20 mouse cellular contexts compared by ENCODE assay signal in the genomic region with DNA sequence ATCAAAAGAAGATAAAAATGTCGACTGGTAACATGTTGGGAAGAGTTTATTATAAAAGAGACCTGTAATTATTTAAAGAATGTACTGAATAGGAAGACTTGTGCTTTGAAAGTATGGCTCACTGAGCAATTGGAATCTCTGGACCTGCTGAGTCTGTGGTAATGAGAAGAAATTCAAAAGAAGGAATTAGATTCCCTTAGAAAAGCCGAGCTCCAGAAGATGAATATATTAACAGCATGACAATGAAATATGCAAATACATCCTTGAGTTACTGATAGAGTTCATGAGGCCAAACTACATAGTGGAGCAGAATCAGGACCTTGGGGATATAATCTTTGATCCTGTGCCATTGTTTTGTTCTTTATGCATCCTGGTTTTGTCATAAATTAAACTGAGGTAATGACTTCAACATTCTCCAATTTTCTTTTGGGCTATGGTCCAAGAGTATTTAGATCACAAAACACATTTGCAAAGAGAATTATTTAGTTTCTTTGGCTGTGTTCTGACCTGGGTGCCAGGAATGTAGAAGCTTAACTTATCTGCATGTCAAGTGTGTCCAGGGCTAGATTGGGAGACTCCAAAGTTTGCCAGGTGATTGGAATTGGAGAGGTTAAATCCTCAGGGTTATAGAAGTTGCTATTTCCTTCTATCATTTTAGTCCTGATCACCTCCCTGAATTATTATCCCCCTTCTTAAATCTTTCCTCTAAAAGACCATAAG.
DNase-seq lines count a peak whose midpoint lies in the region; ATAC-seq and TF ChIP-seq lines count a peak whose summit lies in the region.
"Had no signal": no experiment of that assay in that cellular context is flagged by ENCODE, and none has a peak within 500 bp of the region (broad histone marks: within the 10 kb centered on the region; RNA-seq: fewer than 3 reads in every experiment).

No protein-coding gene starts in this region.

- 32% methylated on average over 2 of the region's 2 CpGs for WGBS in hindbrain, embryonic 11.5 days
- 18% methylated on average over 2 of the region's 2 CpGs for WGBS in hindbrain, embryonic 13.5 days
- 3% methylated on average over 2 of the region's 2 CpGs for WGBS in forebrain, embryonic 14.5 days
- WGBS in midbrain, postnatal 0 days = 10% methylated on average over 2 of the region's 2 CpGs

- H3K4me1 ChIP-seq in hindbrain, embryonic 11.5 days (replicated peaks; ENCODE audit: control insufficient read depth, insufficient read depth, low read length) = no peaks in the 10 kb centered on the region
- no peaks in the 10 kb centered on the region for H3K4me1 ChIP-seq in hindbrain, embryonic 13.5 days (replicated peaks)
- peaks cover 3% of the 10 kb centered on the region; the same call in 1 of the 2 replicates for H3K4me1 ChIP-seq in forebrain, embryonic 14.5 days (ENCODE audit: control insufficient read depth, insufficient read depth, low read length)
- no peaks in the 10 kb centered on the region for H3K4me1 ChIP-seq in midbrain, postnatal 0 days (ENCODE audit: insufficient read depth, low read length)
- H3K4me1 ChIP-seq: embryonic facial prominence, embryonic 13.5 days; heart, embryonic 15.5 days; kidney, embryonic 15.5 days; liver, embryonic 13.5 days; lung, embryonic 15.5 days had no signal

- CTCF ChIA-PET in Patski (lab: Charles Lee) = interaction anchor here (1.0 kb wide), 1 partner anchor 16 kb away, joined by 3 read pairs; no protein-coding TSS in a partner anchor

- POLR2A ChIA-PET in Patski (lab: Charles Lee) = no interaction called here

- no peak overlapping the region for H3K4me3 ChIP-seq in hindbrain, embryonic 11.5 days (ENCODE audit: low read depth, low read length)
- no peak overlapping the region for H3K4me3 ChIP-seq in hindbrain, embryonic 13.5 days
- no peak overlapping the region for H3K4me3 ChIP-seq in forebrain, embryonic 14.5 days (ENCODE audit: low read depth, low read length)
- no peak overlapping the region for H3K4me3 ChIP-seq in midbrain, postnatal 0 days (ENCODE audit: low read depth, low read length)
- H3K4me3 ChIP-seq: embryonic facial prominence, embryonic 13.5 days; heart, embryonic 15.5 days; kidney, embryonic 15.5 days; liver, embryonic 13.5 days; lung, embryonic 15.5 days had no signal

- no peak overlapping the region for H3K4me2 ChIP-seq in hindbrain, embryonic 11.5 days (replicated peaks; ENCODE audit: low read depth, low read length)
- no peak overlapping the region for H3K4me2 ChIP-seq in hindbrain, embryonic 13.5 days
- no peak overlapping the region for H3K4me2 ChIP-seq in forebrain, embryonic 14.5 days (ENCODE audit: low read length)
- H3K4me2 ChIP-seq in midbrain, postnatal 0 days (ENCODE audit: low read depth, low read length, poor library complexity, severe bottlenecking) = no peak overlapping the region
- H3K4me2 ChIP-seq: embryonic facial prominence, embryonic 13.5 days; heart, embryonic 15.5 days; kidney, embryonic 15.5 days; liver, embryonic 13.5 days; lung, embryonic 15.5 days had no signal

- no peaks in the 10 kb centered on the region for H3K9me3 ChIP-seq in hindbrain, embryonic 11.5 days (ENCODE audit: control insufficient read depth, low read length)
- H3K9me3 ChIP-seq in hindbrain, embryonic 13.5 days = no peaks in the 10 kb centered on the region
- no peaks in the 10 kb centered on the region for H3K9me3 ChIP-seq in forebrain, embryonic 14.5 days (replicated peaks; ENCODE audit: control insufficient read depth, low read length)
- H3K9me3 ChIP-seq in midbrain, postnatal 0 days (ENCODE audit: low read length) = no peaks in the 10 kb centered on the region
- H3K9me3 ChIP-seq: embryonic facial prominence, embryonic 13.5 days; heart, embryonic 15.5 days; kidney, embryonic 15.5 days; liver, embryonic 13.5 days; lung, embryonic 15.5 days had no signal

- no peak for TF ChIP-seq CTCF in Patski (IDR thresholded peaks at IDR 0.05)
- no peak for TF ChIP-seq CTCF in midbrain, postnatal 0 days (IDR thresholded peaks at IDR 0.05)

- no peaks in the 10 kb centered on the region for H3K36me3 ChIP-seq in hindbrain, embryonic 11.5 days (ENCODE audit: control insufficient read depth, insufficient read depth, low read length)
- no peaks in the 10 kb centered on the region for H3K36me3 ChIP-seq in hindbrain, embryonic 13.5 days
- no peaks in the 10 kb centered on the region for H3K36me3 ChIP-seq in forebrain, embryonic 14.5 days (ENCODE audit: control insufficient read depth, insufficient read depth, low read length)
- no peaks in the 10 kb centered on the region for H3K36me3 ChIP-seq in midbrain, postnatal 0 days (ENCODE audit: insufficient read depth, low read length)
- H3K36me3 ChIP-seq: embryonic facial prominence, embryonic 13.5 days; heart, embryonic 15.5 days; kidney, embryonic 15.5 days; liver, embryonic 13.5 days; lung, embryonic 15.5 days had no signal

- DNase-seq in hindbrain, embryonic 11.5 days (ENCODE audit: low spot score) = no peak
- no peak for DNase-seq in Patski (ENCODE audit: low read depth, low spot score)
- peak; percentile 51 for DNase-seq in forebrain, embryonic 14.5 days (ENCODE audit: low spot score)
- DNase-seq in midbrain, postnatal 0 days (ENCODE audit: low spot score) = peak; percentile 2
- no peak for DNase-seq in natural killer cell, adult 2 months (ENCODE audit: low spot score in 2 of 2)
- DNase-seq: adrenal gland, postnatal 10 days; cerebellum, adult 18-20 months; cerebellum, postnatal 36 days; gastrocnemius, postnatal 10 days; heart, adult 18-20 months; liver, embryonic 13.5 days; spleen, adult 18-20 months had no signal

- no peak overlapping the region for H3K9ac ChIP-seq in hindbrain, embryonic 11.5 days (ENCODE audit: low read depth, low read length)
- no peak overlapping the region for H3K9ac ChIP-seq in hindbrain, embryonic 13.5 days
- no peak overlapping the region for H3K9ac ChIP-seq in forebrain, embryonic 14.5 days (ENCODE audit: low read length)
- no peak overlapping the region for H3K9ac ChIP-seq in midbrain, postnatal 0 days (replicated peaks; ENCODE audit: low read length, poor library complexity, severe bottlenecking)
- H3K9ac ChIP-seq: embryonic facial prominence, embryonic 13.5 days; heart, embryonic 15.5 days; kidney, embryonic 15.5 days; liver, embryonic 13.5 days; lung, embryonic 15.5 days had no signal

- H3K27me3 ChIP-seq in hindbrain, embryonic 11.5 days (ENCODE audit: control insufficient read depth, insufficient read depth, low read length) = no peaks in the 10 kb centered on the region
- no peaks in the 10 kb centered on the region for H3K27me3 ChIP-seq in hindbrain, embryonic 13.5 days
- H3K27me3 ChIP-seq in Patski = no peaks in the 10 kb centered on the region
- H3K27me3 ChIP-seq in forebrain, embryonic 14.5 days (replicated peaks; ENCODE audit: control insufficient read depth, insufficient read depth, low read length) = no peaks in the 10 kb centered on the region
- no peaks in the 10 kb centered on the region for H3K27me3 ChIP-seq in midbrain, postnatal 0 days (ENCODE audit: insufficient read depth, low read length)
- H3K27me3 ChIP-seq: CH12.LX; embryonic facial prominence, embryonic 13.5 days; heart, embryonic 15.5 days; kidney, embryonic 15.5 days; liver, embryonic 13.5 days; lung, embryonic 15.5 days had no signal

- ATAC-seq in hindbrain, embryonic 11.5 days (ENCODE audit: low FRiP score) = peak; percentile 75
- no peak for ATAC-seq in hindbrain, embryonic 13.5 days (ENCODE audit: low FRiP score)
- peak; percentile 84 for ATAC-seq in Patski
- peak; percentile 82 for ATAC-seq in forebrain, embryonic 14.5 days
- no peak for ATAC-seq in midbrain, postnatal 0 days (ENCODE audit: low FRiP score)
- ATAC-seq in erythroblast, adult 5-6 weeks (replicated peaks; ENCODE audit: low FRiP score, poor library complexity, severe bottlenecking) = no peak
- ATAC-seq: intestine, embryonic 16.5 days had no signal

- H3K27ac ChIP-seq in hindbrain, embryonic 11.5 days (ENCODE audit: low read depth, low read length) = no peak overlapping the region
- no peak overlapping the region for H3K27ac ChIP-seq in hindbrain, embryonic 13.5 days
- H3K27ac ChIP-seq in forebrain, embryonic 14.5 days (ENCODE audit: low read depth, low read length) = no peak overlapping the region
- H3K27ac ChIP-seq in midbrain, postnatal 0 days (ENCODE audit: low read depth, low read length) = no peak overlapping the region
- H3K27ac ChIP-seq: embryonic facial prominence, embryonic 13.5 days; heart, embryonic 15.5 days; kidney, embryonic 15.5 days; liver, embryonic 13.5 days; lung, embryonic 15.5 days had no signal

- in situ Hi-C loops in Patski (cut with MboI; ENCODE audit: low pct_unique_long_range_greater_than_20kb) = no loop called here

Comparison
In these comparisons a context has a peak if more than half of its experiments do, and no peak if none do; other contexts are left out.
1. ATAC-seq: peak in hindbrain, embryonic 11.5 days (single experiment), Patski (single experiment) and forebrain, embryonic 14.5 days (single experiment); none in hindbrain, embryonic 13.5 days (single experiment), midbrain, postnatal 0 days (single experiment) and erythroblast, adult 5-6 weeks (single experiment).
2. DNase-seq: peak in forebrain, embryonic 14.5 days (single experiment) and midbrain, postnatal 0 days (single experiment); none in hindbrain, embryonic 11.5 days (single experiment), Patski (single experiment) and natural killer cell, adult 2 months (0 of 2).